Mouse (Mus musculus): Measurements from ENCODE around the gene Crybg2. TPM values are rescaled to one million over a fixed set of nuclear protein-coding genes. Genes with fewer than 3 reads are reported as not detected.
A peak's percentile ranks its signal among the peaks of the same experiment; 100 is the strongest.

Gene Crybg2
- polyA plus RNA-seq, 1 experiment from 2014 or later: 0.89 TPM

- ATAC-seq (ENCODE audit: low FRiP score) (peak; percentile 62), DNase-seq (ENCODE audit: low spot score, missing footprints) (peak; percentile 95)
- Histone ChIP-seq H3K27ac (ENCODE audit: low read depth, low read length) (peak overlapping the region; percentile 86), H3K4me3 (ENCODE audit: low read depth, low read length) (peak overlapping the region; percentile 61), H3K4me1 (ENCODE audit: control insufficient read depth, insufficient read depth, low read length) (peaks cover 45% of the 10 kb centered on the region), H3K9me3 (ENCODE audit: control insufficient read depth, low read length) (no peaks in the 10 kb centered on the region), H3K4me2 (peak overlapping the region; percentile 80), H3K27me3 (ENCODE audit: control insufficient read depth, insufficient read depth, low read length) (no peaks in the 10 kb centered on the region), H3K9ac (ENCODE audit: low read length) (peak overlapping the region; percentile 52), H3K36me3 (ENCODE audit: control insufficient read depth, insufficient read depth, low read length) (no peaks in the 10 kb centered on the region)
- WGBS: 0% methylated on average over 9 of the region's 10 CpGs
Measured at GRCm38 (mm10) chr4:134019210-134019609, 41.4 kb upstream of the Crybg2 start.

GRCm38 (mm10) chr4:134019641-134020351, 40.8 kb upstream of the Crybg2 start:
- Histone ChIP-seq H3K4me2 (peak overlapping the region; percentile 80), H3K4me1 (ENCODE audit: control insufficient read depth, insufficient read depth, low read length) (peaks cover 44% of the 10 kb centered on the region), H3K9me3 (ENCODE audit: control insufficient read depth, low read length) (no peaks in the 10 kb centered on the region), H3K27me3 (ENCODE audit: control insufficient read depth, insufficient read depth, low read length) (no peaks in the 10 kb centered on the region), H3K9ac (ENCODE audit: low read length) (peak overlapping the region; percentile 52), H3K36me3 (ENCODE audit: control insufficient read depth, insufficient read depth, low read length) (no peaks in the 10 kb centered on the region), H3K27ac (ENCODE audit: low read depth, low read length) (peak overlapping the region; percentile 86), H3K4me3 (ENCODE audit: low read depth, low read length) (peak overlapping the region; percentile 29)
- peak; percentile 70 for ATAC-seq (ENCODE audit: low FRiP score)
- DNase-seq (ENCODE audit: low spot score, missing footprints): peak; percentile 97
- 1% methylated on average over 16 of the region's 16 CpGs for WGBS

GRCm38 (mm10) chr4:134020621-134021020, 40.0 kb upstream of the Crybg2 start:
- no peak overlapping the region for H3K4me3 ChIP-seq (ENCODE audit: low read depth, low read length)
- 3% methylated on average over 11 of the region's 11 CpGs for WGBS
- peaks cover 43% of the 10 kb centered on the region for H3K4me1 ChIP-seq (ENCODE audit: control insufficient read depth, insufficient read depth, low read length)
- no peaks in the 10 kb centered on the region for H3K9me3 ChIP-seq (ENCODE audit: control insufficient read depth, low read length)
- H3K4me2 ChIP-seq: peak overlapping the region; percentile 80
- no peak overlapping the region for H3K27ac ChIP-seq (ENCODE audit: low read depth, low read length)
- ATAC-seq (ENCODE audit: low FRiP score) (no peak), DNase-seq (ENCODE audit: low spot score, missing footprints) (peak; percentile 97)
- no peak overlapping the region; the same call in 1 of the 2 replicates for H3K9ac ChIP-seq (ENCODE audit: low read length)
- no peaks in the 10 kb centered on the region for H3K27me3 ChIP-seq (ENCODE audit: control insufficient read depth, insufficient read depth, low read length)
- H3K36me3 ChIP-seq (ENCODE audit: control insufficient read depth, insufficient read depth, low read length): no peaks in the 10 kb centered on the region

- WGBS: 16% methylated on average over 9 of the region's 9 CpGs
- ATAC-seq (ENCODE audit: low FRiP score) (no peak), DNase-seq (ENCODE audit: low spot score, missing footprints) (no peak)
- Histone ChIP-seq H3K4me1 (ENCODE audit: control insufficient read depth, insufficient read depth, low read length) (no peaks in the 10 kb centered on the region), H3K4me3 (ENCODE audit: low read depth, low read length) (no peak overlapping the region), H3K36me3 (ENCODE audit: control insufficient read depth, insufficient read depth, low read length) (no peaks in the 10 kb centered on the region), H3K9ac (ENCODE audit: low read length) (no peak overlapping the region), H3K27ac (ENCODE audit: low read depth, low read length) (no peak overlapping the region), H3K4me2 (no peak overlapping the region), H3K27me3 (ENCODE audit: control insufficient read depth, insufficient read depth, low read length) (no peaks in the 10 kb centered on the region), H3K9me3 (ENCODE audit: control insufficient read depth, low read length) (no peaks in the 10 kb centered on the region)
Measured at GRCm38 (mm10) chr4:134025802-134026201, 34.8 kb upstream of the Crybg2 start.

GRCm38 (mm10) chr4:134035953-134036352, 24.7 kb upstream of the Crybg2 start:
- H3K9ac ChIP-seq (ENCODE audit: low read length): no peak overlapping the region
- H3K4me2 ChIP-seq: no peak overlapping the region
- H3K27me3 ChIP-seq (ENCODE audit: control insufficient read depth, insufficient read depth, low read length): no peaks in the 10 kb centered on the region
- H3K36me3 ChIP-seq (ENCODE audit: control insufficient read depth, insufficient read depth, low read length): no peaks in the 10 kb centered on the region
- peak; percentile 99 for DNase-seq (ENCODE audit: low spot score, missing footprints)
- no peaks in the 10 kb centered on the region for H3K4me1 ChIP-seq (ENCODE audit: control insufficient read depth, insufficient read depth, low read length)
- no peaks in the 10 kb centered on the region for H3K9me3 ChIP-seq (ENCODE audit: control insufficient read depth, low read length)
- H3K27ac ChIP-seq (ENCODE audit: low read depth, low read length): no peak overlapping the region
- ATAC-seq (ENCODE audit: low FRiP score): peak; percentile 62
- WGBS: 4% methylated on average over 16 of the region's 16 CpGs
- H3K4me3 ChIP-seq (ENCODE audit: low read depth, low read length): no peak overlapping the region

GRCm38 (mm10) chr4:134041317-134042123, 19.1 kb upstream of the Crybg2 start:
- Histone ChIP-seq H3K27me3 (ENCODE audit: control insufficient read depth, insufficient read depth, low read length) (no peaks in the 10 kb centered on the region), H3K4me2 (no peak overlapping the region), H3K4me3 (ENCODE audit: low read depth, low read length) (no peak overlapping the region), H3K9ac (ENCODE audit: low read length) (no peak overlapping the region), H3K27ac (ENCODE audit: low read depth, low read length) (no peak overlapping the region), H3K4me1 (ENCODE audit: control insufficient read depth, insufficient read depth, low read length) (no peaks in the 10 kb centered on the region), H3K36me3 (ENCODE audit: control insufficient read depth, insufficient read depth, low read length) (no peaks in the 10 kb centered on the region), H3K9me3 (ENCODE audit: control insufficient read depth, low read length) (no peaks in the 10 kb centered on the region)
- WGBS: 71% methylated on average over 9 of the region's 9 CpGs
- ATAC-seq (ENCODE audit: low FRiP score) (no peak), DNase-seq (ENCODE audit: low spot score, missing footprints) (no peak)

- Histone ChIP-seq H3K9ac (ENCODE audit: low read length) (no peak overlapping the region), H3K36me3 (ENCODE audit: control insufficient read depth, insufficient read depth, low read length) (no peaks in the 10 kb centered on the region), H3K27me3 (ENCODE audit: control insufficient read depth, insufficient read depth, low read length) (no peaks in the 10 kb centered on the region), H3K4me1 (ENCODE audit: control insufficient read depth, insufficient read depth, low read length) (no peaks in the 10 kb centered on the region), H3K9me3 (ENCODE audit: control insufficient read depth, low read length) (no peaks in the 10 kb centered on the region), H3K4me2 (no peak overlapping the region), H3K27ac (ENCODE audit: low read depth, low read length) (no peak overlapping the region), H3K4me3 (ENCODE audit: low read depth, low read length) (no peak overlapping the region)
- DNase-seq (ENCODE audit: low spot score, missing footprints): no peak
- 75% methylated on average over 2 of the region's 2 CpGs for WGBS
- no peak for ATAC-seq (ENCODE audit: low FRiP score)
Measured at GRCm38 (mm10) chr4:134043041-134043440, 17.6 kb upstream of the Crybg2 start.

GRCm38 (mm10) chr4:134047648-134048047, 13.0 kb upstream of the Crybg2 start:
- 75% methylated on average over 5 of the region's 5 CpGs for WGBS

GRCm38 (mm10) chr4:134051912-134052311, 8.7 kb upstream of the Crybg2 start:
- Histone ChIP-seq H3K27ac (ENCODE audit: low read depth, low read length) (no peak overlapping the region), H3K4me1 (ENCODE audit: control insufficient read depth, insufficient read depth, low read length) (no peaks in the 10 kb centered on the region), H3K27me3 (ENCODE audit: control insufficient read depth, insufficient read depth, low read length) (no peaks in the 10 kb centered on the region), H3K4me2 (no peak overlapping the region), H3K4me3 (ENCODE audit: low read depth, low read length) (no peak overlapping the region), H3K9ac (ENCODE audit: low read length) (no peak overlapping the region), H3K9me3 (ENCODE audit: control insufficient read depth, low read length) (no peaks in the 10 kb centered on the region), H3K36me3 (ENCODE audit: control insufficient read depth, insufficient read depth, low read length) (no peaks in the 10 kb centered on the region)
- 80% methylated on average over 5 of the region's 5 CpGs for WGBS
- DNase-seq (ENCODE audit: low spot score, missing footprints) (peak; percentile 35), ATAC-seq (ENCODE audit: low FRiP score) (no peak)

More at GRCm38 (mm10) chr4:134047648-134048047, 13.0 kb upstream of the Crybg2 start:
- Histone ChIP-seq H3K27me3 (ENCODE audit: control insufficient read depth, insufficient read depth, low read length) (no peaks in the 10 kb centered on the region), H3K36me3 (ENCODE audit: control insufficient read depth, insufficient read depth, low read length) (no peaks in the 10 kb centered on the region), H3K27ac (ENCODE audit: low read depth, low read length) (no peak overlapping the region), H3K4me1 (ENCODE audit: control insufficient read depth, insufficient read depth, low read length) (no peaks in the 10 kb centered on the region), H3K4me2 (no peak overlapping the region), H3K9me3 (ENCODE audit: control insufficient read depth, low read length) (no peaks in the 10 kb centered on the region), H3K4me3 (ENCODE audit: low read depth, low read length) (no peak overlapping the region), H3K9ac (ENCODE audit: low read length) (no peak overlapping the region)
- ATAC-seq (ENCODE audit: low FRiP score) (no peak), DNase-seq (ENCODE audit: low spot score, missing footprints) (no peak)
